Mouse (Mus musculus) intestine, embryonic 16.5 days (tissue): ENCODE measurements around the gene Otud7a. TPM values are rescaled to one million over a fixed set of nuclear protein-coding genes. Genes with fewer than 3 reads are reported as not detected.

Source experiments
- ATAC-seq: fragments of 200-750 bp; cut with Nextera tagmentation; 2 replicates; pipeline ENCODE4 v1.8.0; 2017; ENCODE audit warnings: moderate TSS enrichment, moderate library complexity
- H3K27ac ChIP-seq: fragments of 300-500 bp; sonication (generic); 2 replicates; pipeline ENCODE4 v1.5.1; 2014; ENCODE audit warnings: mild to moderate bottlenecking, low read length
- H3K27me3 ChIP-seq: fragments of 300-500 bp; sonication (generic); replicated peaks from 2 replicates; pipeline ENCODE4 v1.6.1; 2014; ENCODE audit warnings: low read length, control low read depth, mixed read lengths; ENCODE audit not compliant: control insufficient read depth, insufficient read depth
- H3K36me3 ChIP-seq: fragments of 300-500 bp; sonication (generic); 2 replicates; pipeline ENCODE4 v1.6.1; 2014; ENCODE audit warnings: low read length, control low read depth; ENCODE audit not compliant: control insufficient read depth, insufficient read depth
- H3K4me1 ChIP-seq: fragments of 300-500 bp; sonication (generic); 2 replicates; pipeline ENCODE4 v1.6.1; 2014; ENCODE audit warnings: low read length, control low read depth, mixed read lengths; ENCODE audit not compliant: control insufficient read depth, insufficient read depth
- H3K4me2 ChIP-seq: fragments of 300-500 bp; sonication (generic); 2 replicates; pipeline ENCODE4 v1.6.1; 2014; ENCODE audit warnings: low read depth, low read length, control low read depth
- H3K4me3 ChIP-seq: fragments of 300-500 bp; sonication (generic); 2 replicates; pipeline ENCODE4 v1.5.1; 2014; ENCODE audit warnings: mild to moderate bottlenecking, low read length
- H3K9ac ChIP-seq: fragments of 300-500 bp; sonication (generic); 2 replicates; pipeline ENCODE4 v1.6.1; 2014; ENCODE audit warnings: low read depth, low read length
- H3K9me3 ChIP-seq: fragments of 300-500 bp; sonication (generic); 2 replicates; pipeline ENCODE4 v1.6.1; 2016; ENCODE audit warnings: low read length, control low read depth; ENCODE audit not compliant: control insufficient read depth
- WGBS: fragments of 180-500 bp; shearing (Covaris S2); extraction: QIAGEN DNeasy Blood & Tissue Kit; methylation state at CpG from one replicate; pipeline ENCODE4 v1.1.7; 2014; 5-methylcytosine and 5-hydroxymethylcytosine counted together
- polyA plus RNA-seq: library from polyadenylated mRNA; unstranded; fragments of >200 nt; fragmentation: Nextera tagmentation; extraction: Ambion mirVana; gene quantifications from 2 replicates; pipeline ENCODE4 v1.2.1, GENCODE M21; 2015

The Otud7a gene
- 0.42 and 0.43 TPM in 2 replicates for polyA plus RNA-seq

GRCm38 (mm10) chr7:63444484-63445345 lies at the start of gene Otud7a:
Gene Otud7a, plus strand, starts transcription at chr7:63444751.
- WGBS: under 1% methylated on average over 84 of the region's 123 CpGs
- no peak within 1 kb of the TSS for H3K27ac ChIP-seq
- H3K4me1 ChIP-seq: peaks cover 5% of the 10 kb centered on the region; the same call in 1 of the 2 replicates
- H3K4me2 ChIP-seq: peak within 1 kb of the TSS; percentile 94
- peak within 1 kb of the TSS; percentile 61 for H3K4me3 ChIP-seq
- peak within 1 kb of the TSS; percentile 55 for H3K9ac ChIP-seq
- peak; percentile 94 for ATAC-seq
- H3K9me3 ChIP-seq: no peaks in the 10 kb centered on the region
- no peaks in the 10 kb centered on the region for H3K36me3 ChIP-seq
- peaks cover 14% of the 10 kb centered on the region for H3K27me3 ChIP-seq

DNA sequence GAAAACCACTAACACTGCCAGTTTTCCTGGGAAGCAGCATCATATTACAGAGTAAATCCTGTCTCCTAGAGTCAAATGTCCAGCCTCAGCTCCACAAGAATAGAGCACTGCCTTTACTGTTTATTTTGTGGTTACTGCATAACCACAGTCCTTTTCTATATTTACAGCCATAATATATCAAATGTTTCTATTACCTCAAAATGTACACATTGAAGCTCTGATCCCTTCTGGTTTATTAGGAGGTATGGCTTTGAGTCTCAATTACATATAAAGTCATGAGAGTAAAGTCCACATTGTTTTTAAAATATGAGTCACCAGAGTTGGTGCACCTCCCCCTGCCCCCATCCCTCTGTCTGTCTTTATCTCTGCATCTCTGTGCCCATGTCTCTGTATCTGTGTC lies 38.6 kb upstream of the Otud7a start:
- Histone ChIP-seq H3K9me3 (no peaks in the 10 kb centered on the region), H3K27me3 (no peaks in the 10 kb centered on the region), H3K27ac (no peak overlapping the region), H3K4me1 (no peaks in the 10 kb centered on the region), H3K9ac (no peak overlapping the region), H3K36me3 (no peaks in the 10 kb centered on the region), H3K4me2 (no peak overlapping the region), H3K4me3 (no peak overlapping the region)
- peak; percentile 77 for ATAC-seq

DNA sequence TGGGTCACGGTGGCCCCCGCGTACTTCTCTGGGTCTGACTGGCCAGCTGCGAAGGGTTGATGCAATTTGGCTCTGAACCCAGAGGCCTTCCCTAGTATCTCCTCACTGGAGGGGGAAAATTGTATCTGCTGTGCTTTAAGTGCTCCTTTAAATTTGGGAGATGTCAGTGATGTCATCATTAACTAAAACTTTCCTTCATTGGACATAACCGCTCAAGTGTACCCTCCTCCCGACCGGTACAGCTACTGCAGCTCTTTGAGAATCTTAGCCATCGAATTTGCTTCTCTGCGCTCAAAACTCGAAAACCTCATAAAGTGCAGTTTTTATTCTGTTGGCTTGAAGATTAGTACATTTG lies 772 bp downstream of the Otud7a start:
- Histone ChIP-seq H3K27me3 (peaks cover 14% of the 10 kb centered on the region), H3K9ac (peak overlapping the region; percentile 55), H3K4me2 (peak overlapping the region; percentile 94), H3K4me3 (peak overlapping the region; percentile 61), H3K4me1 (peaks cover 5% of the 10 kb centered on the region; the same call in 1 of the 2 replicates), H3K9me3 (no peaks in the 10 kb centered on the region), H3K27ac (no peak overlapping the region), H3K36me3 (no peaks in the 10 kb centered on the region)
- no peak for ATAC-seq
- WGBS: 27% methylated on average over 10 of the region's 10 CpGs

DNA sequence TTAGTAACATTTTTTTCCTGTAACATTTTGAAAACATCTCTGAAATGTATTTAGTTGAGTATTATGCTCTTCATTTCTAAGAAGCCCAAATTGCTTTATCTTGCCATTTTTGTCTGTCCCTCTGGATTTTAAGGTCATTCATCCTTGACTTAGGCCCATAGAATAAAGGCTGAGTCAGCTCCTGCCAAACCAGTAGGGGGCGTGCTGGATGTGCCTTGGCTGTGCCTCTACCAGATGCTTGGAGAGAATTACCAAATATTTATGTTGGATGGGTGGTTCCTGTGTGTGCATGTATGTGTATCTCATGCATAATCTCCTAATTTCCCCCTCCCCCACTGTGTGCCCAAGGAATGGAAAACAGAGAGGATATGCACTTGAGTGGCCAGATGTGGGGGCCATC lies 2.4 kb downstream of the Otud7a start:
- Histone ChIP-seq H3K4me3 (no peak overlapping the region), H3K27ac (no peak overlapping the region), H3K36me3 (no peaks in the 10 kb centered on the region), H3K4me2 (no peak overlapping the region), H3K9ac (no peak overlapping the region), H3K4me1 (peaks cover 5% of the 10 kb centered on the region; the same call in 1 of the 2 replicates), H3K9me3 (no peaks in the 10 kb centered on the region), H3K27me3 (peaks cover 14% of the 10 kb centered on the region)
- 25% methylated on average over 1 of the region's 1 CpGs for WGBS
- ATAC-seq: no peak

- Histone ChIP-seq H3K4me3 (no peak overlapping the region), H3K4me2 (no peak overlapping the region), H3K4me1 (no peaks in the 10 kb centered on the region), H3K9me3 (no peaks in the 10 kb centered on the region), H3K36me3 (no peaks in the 10 kb centered on the region), H3K27ac (no peak overlapping the region), H3K27me3 (no peaks in the 10 kb centered on the region), H3K9ac (no peak overlapping the region)
- 80% methylated on average over 3 of the region's 3 CpGs for WGBS
- no peak for ATAC-seq
Observed at GRCm38 (mm10) chr7:63455228-63455627, 10.7 kb downstream of the Otud7a start.

- WGBS: 80% methylated on average over 2 of the region's 2 CpGs
- no peaks in the 10 kb centered on the region for H3K27me3 ChIP-seq
- no peaks in the 10 kb centered on the region for H3K36me3 ChIP-seq
- no peak for ATAC-seq
- no peak overlapping the region for H3K4me2 ChIP-seq
- H3K9me3 ChIP-seq: no peaks in the 10 kb centered on the region
- no peak overlapping the region for H3K27ac ChIP-seq
- no peak overlapping the region for H3K9ac ChIP-seq
- no peak overlapping the region for H3K4me3 ChIP-seq
- H3K4me1 ChIP-seq: no peaks in the 10 kb centered on the region
Observed at GRCm38 (mm10) chr7:63462234-63462633, 17.7 kb downstream of the Otud7a start.

GRCm38 (mm10) chr7:63462684-63463083 lies 18.1 kb downstream of the Otud7a start:
- H3K4me1 ChIP-seq: no peaks in the 10 kb centered on the region
- H3K27me3 ChIP-seq: no peaks in the 10 kb centered on the region
- H3K4me3 ChIP-seq: no peak overlapping the region
- H3K9me3 ChIP-seq: no peaks in the 10 kb centered on the region
- no peak overlapping the region for H3K27ac ChIP-seq
- H3K36me3 ChIP-seq: no peaks in the 10 kb centered on the region
- H3K9ac ChIP-seq: no peak overlapping the region
- 79% methylated on average over 2 of the region's 2 CpGs for WGBS
- ATAC-seq: no peak
- no peak overlapping the region for H3K4me2 ChIP-seq

DNA sequence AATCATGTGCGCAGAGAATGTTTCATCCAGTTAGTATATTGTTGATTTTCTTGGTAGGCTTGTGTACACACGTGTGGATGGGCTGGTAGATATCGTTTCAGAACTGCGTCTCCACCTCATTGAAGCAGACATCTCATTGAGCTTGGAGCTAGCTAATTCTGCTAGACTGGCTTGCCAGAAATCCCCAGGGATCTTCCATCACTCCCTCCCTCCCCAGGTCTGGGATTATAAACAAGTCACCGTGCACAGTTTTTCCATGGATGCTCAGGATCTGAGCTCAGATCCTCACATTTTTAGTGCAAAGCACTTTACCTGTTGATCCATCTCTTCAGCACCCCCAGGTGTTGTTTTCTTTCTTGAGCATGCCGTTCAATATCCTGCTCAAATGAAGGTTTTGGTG lies 22.2 kb downstream of the Otud7a start:
- H3K4me1 ChIP-seq: no peaks in the 10 kb centered on the region
- ATAC-seq: no peak
- no peak overlapping the region for H3K27ac ChIP-seq
- H3K27me3 ChIP-seq: no peaks in the 10 kb centered on the region
- H3K9ac ChIP-seq: no peak overlapping the region
- H3K9me3 ChIP-seq: no peaks in the 10 kb centered on the region
- 86% methylated on average over 6 of the region's 6 CpGs for WGBS
- H3K4me2 ChIP-seq: no peak overlapping the region
- H3K4me3 ChIP-seq: no peak overlapping the region
- H3K36me3 ChIP-seq: no peaks in the 10 kb centered on the region

DNA sequence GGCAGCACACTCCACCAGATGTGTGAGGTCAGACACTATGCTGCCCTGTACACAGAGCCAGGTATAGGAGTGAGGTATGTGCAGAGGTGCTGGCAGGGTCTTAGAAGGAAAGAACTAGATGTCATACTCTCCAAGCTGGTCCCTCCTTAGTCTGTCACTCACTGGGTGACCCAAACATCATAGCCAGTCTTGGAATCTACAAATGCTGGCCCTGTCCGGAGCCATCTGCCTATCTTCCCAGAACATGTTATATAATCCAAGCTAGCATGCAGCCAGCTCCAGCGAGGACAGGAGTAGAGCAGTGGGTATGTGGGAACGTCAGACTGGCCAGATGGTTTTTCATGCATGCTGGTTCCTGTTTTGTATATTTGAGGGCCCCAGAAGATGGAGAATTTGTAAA lies 23.7 kb downstream of the Otud7a start:
- Histone ChIP-seq H3K27me3 (no peaks in the 10 kb centered on the region), H3K27ac (no peak overlapping the region), H3K9me3 (no peaks in the 10 kb centered on the region), H3K4me2 (no peak overlapping the region), H3K9ac (no peak overlapping the region), H3K4me3 (no peak overlapping the region), H3K4me1 (no peaks in the 10 kb centered on the region), H3K36me3 (no peaks in the 10 kb centered on the region)
- ATAC-seq: no peak
- 68% methylated on average over 3 of the region's 3 CpGs for WGBS

GRCm38 (mm10) chr7:63483091-63483490 lies 38.5 kb downstream of the Otud7a start:
- Histone ChIP-seq H3K9me3 (no peaks in the 10 kb centered on the region), H3K36me3 (no peaks in the 10 kb centered on the region), H3K27ac (no peak overlapping the region), H3K4me2 (no peak overlapping the region), H3K9ac (no peak overlapping the region), H3K4me3 (no peak overlapping the region), H3K27me3 (no peaks in the 10 kb centered on the region), H3K4me1 (no peaks in the 10 kb centered on the region)
- WGBS: 86% methylated on average over 2 of the region's 2 CpGs
- no peak for ATAC-seq
